Mouse (Mus musculus): ENCODE results near the gene Smagp.

DNA sequence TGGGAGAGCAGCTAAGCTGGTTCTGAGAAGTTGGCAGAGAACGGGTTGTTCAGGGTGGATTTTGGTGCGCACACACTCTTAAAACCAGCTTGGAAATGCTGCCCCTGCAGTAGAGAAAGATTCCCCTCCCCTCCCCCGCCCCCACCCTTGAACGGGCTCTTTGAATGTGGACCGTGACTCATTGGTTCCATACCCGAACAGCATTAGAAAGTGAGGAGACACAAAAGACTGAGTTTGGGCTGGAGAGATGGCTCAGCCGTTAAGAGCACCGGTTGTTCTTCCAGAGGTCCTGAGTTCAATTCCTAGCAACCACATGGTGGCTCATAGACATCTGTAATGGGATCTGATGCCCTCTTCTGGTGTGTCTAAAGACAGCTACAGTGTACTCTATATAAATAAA lies 33.3 kb upstream of the Smagp start:
- TF ChIP-seq CTCF (IDR thresholded peaks at IDR 0.05; ENCODE audit: low read depth, low read length) (no peak), POLR2A (IDR thresholded peaks at IDR 0.05; ENCODE audit: extremely low read depth, insufficient read depth, low read length) (no peak)

Measured in liver, adult 2 months (tissue).